Mouse (Mus musculus): ENCODE data around the gene Cotl1.

DNA sequence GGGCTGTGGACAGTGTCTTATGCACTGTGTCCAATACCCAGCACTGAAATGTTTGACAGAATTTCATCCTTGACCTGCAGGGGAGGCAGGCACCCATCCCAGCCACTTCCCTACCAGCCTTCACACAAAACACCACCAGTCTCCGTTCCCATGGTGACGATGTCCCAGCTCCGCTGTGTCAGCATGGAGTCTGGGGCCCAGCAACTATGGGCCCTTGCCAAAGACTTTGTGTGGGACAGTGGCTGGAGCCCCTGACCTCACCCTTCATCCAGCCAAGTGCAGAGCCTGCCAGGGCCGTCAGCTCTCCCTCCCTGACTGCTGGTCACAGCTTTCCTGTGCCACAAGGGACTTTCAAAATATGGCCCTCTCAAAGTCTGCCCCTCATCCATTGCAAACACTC, 16.2 kb downstream of the Cotl1 start:
- no peak for TF ChIP-seq MAX (IDR thresholded peaks at IDR 0.05; ENCODE audit: low read depth)
- no peak for TF ChIP-seq POLR2A (IDR thresholded peaks at IDR 0.05; ENCODE audit: insufficient read length, low read depth)
- no peak for TF ChIP-seq USF1 (IDR thresholded peaks at IDR 0.05; ENCODE audit: low read depth)
- TF ChIP-seq E2F4 (IDR thresholded peaks at IDR 0.05; ENCODE audit: insufficient read depth) = no peak

Data from myocyte (in vitro differentiated cells).